Mouse (Mus musculus): ENCODE results near the gene Anapc13. TPM values are rescaled to one million over a fixed set of nuclear protein-coding genes. Genes with fewer than 3 reads are reported as not detected.

The Anapc13 gene
- polyA plus RNA-seq, 1 experiment from 2014 or later: 286 TPM

- 0 out of 2 replicates have a peak, but pooled peaks cover 9% of the 10 kb centered on the region for H3K36me3 ChIP-seq
- H3K27me3 ChIP-seq: no peaks in the 10 kb centered on the region
- WGBS: 54% methylated on average over 2 of the region's 2 CpGs
- H3K4me3 ChIP-seq: no peak overlapping the region
- no peak overlapping the region for H3K27ac ChIP-seq
- peaks cover 38% of the 10 kb centered on the region for H3K4me1 ChIP-seq (replicated peaks)
- H3K9ac ChIP-seq: no peak overlapping the region
- H3K9me3 ChIP-seq (replicated peaks): no peaks in the 10 kb centered on the region
- ATAC-seq (replicated peaks; ENCODE audit: insufficient number of reproducible peaks, insufficient read depth, low FRiP score, low read depth): no peak
- H3K4me2 ChIP-seq: no peak overlapping the region
Measured at GRCm38 (mm10) chr9:102631589-102632147, 5.6 kb downstream of the Anapc13 start.

- Histone ChIP-seq H3K36me3 (0 out of 2 replicates have a peak, but pooled peaks cover 9% of the 10 kb centered on the region), H3K9ac (no peak overlapping the region), H3K4me3 (no peak overlapping the region), H3K9me3 (replicated peaks) (no peaks in the 10 kb centered on the region), H3K4me1 (replicated peaks) (peaks cover 40% of the 10 kb centered on the region), H3K27me3 (no peaks in the 10 kb centered on the region), H3K4me2 (no peak overlapping the region), H3K27ac (0 out of 2 replicates have a peak overlapping the region, but pooled peaks have one; percentile 24)
- ATAC-seq (replicated peaks; ENCODE audit: insufficient number of reproducible peaks, insufficient read depth, low FRiP score, low read depth): no peak
- WGBS: 82% methylated on average over 4 of the region's 4 CpGs
Measured at GRCm38 (mm10) chr9:102632173-102632572, 6.1 kb downstream of the Anapc13 start.

GRCm38 (mm10) chr9:102632923-102633537 lies 6.9 kb downstream of the Anapc13 start:
- H3K27me3 ChIP-seq: no peaks in the 10 kb centered on the region
- no peak for ATAC-seq (replicated peaks; ENCODE audit: insufficient number of reproducible peaks, insufficient read depth, low FRiP score, low read depth)
- 54% methylated on average over 1 of the region's 1 CpGs for WGBS
- no peak overlapping the region for H3K4me2 ChIP-seq
- no peak overlapping the region for H3K4me3 ChIP-seq
- 0 out of 2 replicates have a peak, but pooled peaks cover 9% of the 10 kb centered on the region for H3K36me3 ChIP-seq
- H3K4me1 ChIP-seq (replicated peaks): peaks cover 39% of the 10 kb centered on the region
- peak overlapping the region; percentile 76 for H3K27ac ChIP-seq
- H3K9me3 ChIP-seq (replicated peaks): no peaks in the 10 kb centered on the region
- no peak overlapping the region for H3K9ac ChIP-seq

- H3K4me3 ChIP-seq: no peak overlapping the region
- H3K27me3 ChIP-seq: no peaks in the 10 kb centered on the region
- peak; percentile 47 for ATAC-seq (replicated peaks; ENCODE audit: insufficient number of reproducible peaks, insufficient read depth, low FRiP score, low read depth)
- H3K27ac ChIP-seq: peak overlapping the region; percentile 76
- no peaks in the 10 kb centered on the region for H3K9me3 ChIP-seq (replicated peaks)
- no peak overlapping the region for H3K9ac ChIP-seq
- 0 out of 2 replicates have a peak, but pooled peaks cover 9% of the 10 kb centered on the region for H3K36me3 ChIP-seq
- 31% methylated on average over 8 of the region's 8 CpGs for WGBS
- H3K4me1 ChIP-seq (replicated peaks): peaks cover 46% of the 10 kb centered on the region
- 0 out of 2 replicates have a peak overlapping the region, but pooled peaks have one; percentile 14 for H3K4me2 ChIP-seq
Measured at GRCm38 (mm10) chr9:102634453-102634852, 8.4 kb downstream of the Anapc13 start.

- ATAC-seq (replicated peaks; ENCODE audit: insufficient number of reproducible peaks, insufficient read depth, low FRiP score, low read depth): no peak
- H3K27me3 ChIP-seq: no peaks in the 10 kb centered on the region
- WGBS: 5% methylated on average over 4 of the region's 4 CpGs
- no peak overlapping the region for H3K27ac ChIP-seq
- H3K9ac ChIP-seq: no peak overlapping the region
- H3K4me2 ChIP-seq: no peak overlapping the region
- no peaks in the 10 kb centered on the region for H3K9me3 ChIP-seq (replicated peaks)
- peaks cover 51% of the 10 kb centered on the region for H3K4me1 ChIP-seq (replicated peaks)
- no peak overlapping the region for H3K4me3 ChIP-seq
- no peaks in the 10 kb centered on the region for H3K36me3 ChIP-seq
Measured at GRCm38 (mm10) chr9:102636553-102636952, 10.5 kb downstream of the Anapc13 start.

- WGBS: 49% methylated on average over 4 of the region's 4 CpGs
- H3K27me3 ChIP-seq: no peaks in the 10 kb centered on the region
- H3K36me3 ChIP-seq: no peaks in the 10 kb centered on the region
- no peak overlapping the region for H3K4me3 ChIP-seq
- H3K9ac ChIP-seq: no peak overlapping the region
- H3K4me1 ChIP-seq (replicated peaks): peaks cover 51% of the 10 kb centered on the region
- no peak overlapping the region for H3K27ac ChIP-seq
- no peaks in the 10 kb centered on the region for H3K9me3 ChIP-seq (replicated peaks)
- ATAC-seq (replicated peaks; ENCODE audit: insufficient number of reproducible peaks, insufficient read depth, low FRiP score, low read depth): no peak
- H3K4me2 ChIP-seq: no peak overlapping the region
Measured at GRCm38 (mm10) chr9:102637115-102637514, 11.0 kb downstream of the Anapc13 start.

GRCm38 (mm10) chr9:102638963-102639362 lies 12.9 kb downstream of the Anapc13 start:
- WGBS: 43% methylated on average over 7 of the region's 7 CpGs
- Histone ChIP-seq H3K4me3 (no peak overlapping the region), H3K4me1 (replicated peaks) (peaks cover 55% of the 10 kb centered on the region), H3K27me3 (no peaks in the 10 kb centered on the region), H3K27ac (peak overlapping the region; percentile 46; the same call in 1 of the 2 replicates), H3K9ac (no peak overlapping the region), H3K9me3 (replicated peaks) (no peaks in the 10 kb centered on the region), H3K36me3 (no peaks in the 10 kb centered on the region), H3K4me2 (no peak overlapping the region)
- ATAC-seq (replicated peaks; ENCODE audit: insufficient number of reproducible peaks, insufficient read depth, low FRiP score, low read depth): no peak

GRCm38 (mm10) chr9:102639510-102639909 lies 13.4 kb downstream of the Anapc13 start:
- H3K9me3 ChIP-seq (replicated peaks): no peaks in the 10 kb centered on the region
- H3K27ac ChIP-seq: peak overlapping the region; percentile 46; the same call in 1 of the 2 replicates
- no peak overlapping the region for H3K4me3 ChIP-seq
- 50% methylated on average over 8 of the region's 8 CpGs for WGBS
- no peaks in the 10 kb centered on the region for H3K36me3 ChIP-seq
- peaks cover 55% of the 10 kb centered on the region for H3K4me1 ChIP-seq (replicated peaks)
- H3K27me3 ChIP-seq: no peaks in the 10 kb centered on the region
- H3K4me2 ChIP-seq: no peak overlapping the region
- no peak for ATAC-seq (replicated peaks; ENCODE audit: insufficient number of reproducible peaks, insufficient read depth, low FRiP score, low read depth)
- H3K9ac ChIP-seq: no peak overlapping the region

- no peaks in the 10 kb centered on the region for H3K27me3 ChIP-seq
- H3K4me3 ChIP-seq: no peak overlapping the region
- H3K27ac ChIP-seq: peak overlapping the region; percentile 34; the same call in 1 of the 2 replicates
- H3K4me1 ChIP-seq (replicated peaks): peaks cover 53% of the 10 kb centered on the region
- no peak for ATAC-seq (replicated peaks; ENCODE audit: insufficient number of reproducible peaks, insufficient read depth, low FRiP score, low read depth)
- no peak overlapping the region for H3K4me2 ChIP-seq
- H3K9ac ChIP-seq: no peak overlapping the region
- 52% methylated on average over 6 of the region's 6 CpGs for WGBS
- H3K9me3 ChIP-seq (replicated peaks): no peaks in the 10 kb centered on the region
- no peaks in the 10 kb centered on the region for H3K36me3 ChIP-seq
Measured at GRCm38 (mm10) chr9:102641531-102641930, 15.4 kb downstream of the Anapc13 start.

- ATAC-seq (replicated peaks; ENCODE audit: insufficient number of reproducible peaks, insufficient read depth, low FRiP score, low read depth): no peak
- Histone ChIP-seq H3K27me3 (no peaks in the 10 kb centered on the region), H3K36me3 (no peaks in the 10 kb centered on the region), H3K27ac (peak overlapping the region; percentile 82), H3K4me3 (no peak overlapping the region), H3K4me1 (replicated peaks) (peaks cover 39% of the 10 kb centered on the region), H3K9ac (no peak overlapping the region), H3K9me3 (replicated peaks) (no peaks in the 10 kb centered on the region), H3K4me2 (peak overlapping the region; percentile 52)
- WGBS: 33% methylated on average over 8 of the region's 8 CpGs
Measured at GRCm38 (mm10) chr9:102643071-102643485, 17.0 kb downstream of the Anapc13 start.

- Histone ChIP-seq H3K4me3 (peak overlapping the region; percentile 20; the same call in 1 of the 2 replicates), H3K9ac (no peak overlapping the region), H3K4me2 (peak overlapping the region; percentile 52), H3K27me3 (no peaks in the 10 kb centered on the region), H3K4me1 (replicated peaks) (peaks cover 38% of the 10 kb centered on the region), H3K36me3 (no peaks in the 10 kb centered on the region), H3K27ac (peak overlapping the region; percentile 82), H3K9me3 (replicated peaks) (no peaks in the 10 kb centered on the region)
- WGBS: 12% methylated on average over 10 of the region's 10 CpGs
- peak; percentile 78 for ATAC-seq (replicated peaks; ENCODE audit: insufficient number of reproducible peaks, insufficient read depth, low FRiP score, low read depth)
Measured at GRCm38 (mm10) chr9:102643486-102644101, 17.5 kb downstream of the Anapc13 start.
